Mouse (Mus musculus) intestine, embryonic 16.5 days (tissue): Measurements from ENCODE around the gene Marcksl1. TPM values are rescaled to one million over a fixed set of nuclear protein-coding genes. Genes with fewer than 3 reads are reported as not detected.
"Not testable (repeated sequence)": the region's sequence is repeated elsewhere in the genome, so short reads cannot be mapped to it uniquely, and the experiment has no call there.

Experiments
- ATAC-seq: fragments of 200-750 bp; cut with Nextera tagmentation; 2 replicates; pipeline ENCODE4 v1.8.0; 2017; ENCODE audit warnings: moderate TSS enrichment, moderate library complexity
- H3K27ac ChIP-seq: fragments of 300-500 bp; sonication (generic); 2 replicates; pipeline ENCODE4 v1.5.1; 2014; ENCODE audit warnings: mild to moderate bottlenecking, low read length
- H3K27me3 ChIP-seq: fragments of 300-500 bp; sonication (generic); replicated peaks from 2 replicates; pipeline ENCODE4 v1.6.1; 2014; ENCODE audit warnings: low read length, control low read depth, mixed read lengths; ENCODE audit not compliant: control insufficient read depth, insufficient read depth
- H3K36me3 ChIP-seq: fragments of 300-500 bp; sonication (generic); 2 replicates; pipeline ENCODE4 v1.6.1; 2014; ENCODE audit warnings: low read length, control low read depth; ENCODE audit not compliant: control insufficient read depth, insufficient read depth
- H3K4me1 ChIP-seq: fragments of 300-500 bp; sonication (generic); 2 replicates; pipeline ENCODE4 v1.6.1; 2014; ENCODE audit warnings: low read length, control low read depth, mixed read lengths; ENCODE audit not compliant: control insufficient read depth, insufficient read depth
- H3K4me2 ChIP-seq: fragments of 300-500 bp; sonication (generic); 2 replicates; pipeline ENCODE4 v1.6.1; 2014; ENCODE audit warnings: low read depth, low read length, control low read depth
- H3K4me3 ChIP-seq: fragments of 300-500 bp; sonication (generic); 2 replicates; pipeline ENCODE4 v1.5.1; 2014; ENCODE audit warnings: mild to moderate bottlenecking, low read length
- H3K9ac ChIP-seq: fragments of 300-500 bp; sonication (generic); 2 replicates; pipeline ENCODE4 v1.6.1; 2014; ENCODE audit warnings: low read depth, low read length
- H3K9me3 ChIP-seq: fragments of 300-500 bp; sonication (generic); 2 replicates; pipeline ENCODE4 v1.6.1; 2016; ENCODE audit warnings: low read length, control low read depth; ENCODE audit not compliant: control insufficient read depth
- WGBS: fragments of 180-500 bp; shearing (Covaris S2); extraction: QIAGEN DNeasy Blood & Tissue Kit; methylation state at CpG from one replicate; pipeline ENCODE4 v1.1.7; 2014; 5-methylcytosine and 5-hydroxymethylcytosine counted together
- polyA plus RNA-seq: library from polyadenylated mRNA; unstranded; fragments of >200 nt; fragmentation: Nextera tagmentation; extraction: Ambion mirVana; gene quantifications from 2 replicates; pipeline ENCODE4 v1.2.1, GENCODE M21; 2015

Marcksl1 gene
- polyA plus RNA-seq, 1 experiment from 2014 or later, result 312 TPM

GRCm38 (mm10) chr4:129525889-129526288 is 12.5 kb downstream of the Marcksl1 start:
- Histone ChIP-seq H3K4me2 (no peak overlapping the region), H3K4me1 (no peaks in the 10 kb centered on the region), H3K4me3 (no peak overlapping the region), H3K27ac (no peak overlapping the region), H3K9me3 (no peaks in the 10 kb centered on the region), H3K36me3 (peaks cover 20% of the 10 kb centered on the region), H3K9ac (no peak overlapping the region), H3K27me3 (no peaks in the 10 kb centered on the region)
- no peak for ATAC-seq
- 60% methylated on average over 3 of the region's 3 CpGs for WGBS

- 89% methylated on average over 5 of the region's 6 CpGs for WGBS
- not testable (repeated sequence) for H3K9me3 ChIP-seq, ATAC-seq, H3K4me2 ChIP-seq, H3K4me3 ChIP-seq, H3K27ac ChIP-seq, H3K4me1 ChIP-seq, H3K27me3 ChIP-seq, H3K9ac ChIP-seq
- H3K36me3 ChIP-seq, result peaks cover 12% of the 10 kb centered on the region
Measured at GRCm38 (mm10) chr4:129528901-129529300, 15.5 kb downstream of the Marcksl1 start.

GRCm38 (mm10) chr4:129540012-129540411 is 26.6 kb downstream of the Marcksl1 start:
- WGBS, result 84% methylated on average over 6 of the region's 6 CpGs
- Histone ChIP-seq H3K4me3 (no peak overlapping the region), H3K27me3 (no peaks in the 10 kb centered on the region), H3K4me2 (no peak overlapping the region), H3K36me3 (0 out of 2 replicates have a peak, but pooled peaks cover 3% of the 10 kb centered on the region), H3K9me3 (no peaks in the 10 kb centered on the region), H3K9ac (no peak overlapping the region), H3K27ac (no peak overlapping the region), H3K4me1 (peaks cover 17% of the 10 kb centered on the region)
- no peak for ATAC-seq

GRCm38 (mm10) chr4:129541868-129542591 is 28.6 kb downstream of the Marcksl1 start:
- peak overlapping the region; percentile 86 for H3K27ac ChIP-seq
- peak overlapping the region; percentile 86 for H3K4me2 ChIP-seq
- peak overlapping the region; percentile 89 for H3K9ac ChIP-seq
- under 1% methylated on average over 30 of the region's 30 CpGs for WGBS
- H3K9me3 ChIP-seq, result no peaks in the 10 kb centered on the region
- H3K4me3 ChIP-seq, result peak overlapping the region; percentile 90
- no peaks in the 10 kb centered on the region for H3K27me3 ChIP-seq
- H3K4me1 ChIP-seq, result peaks cover 17% of the 10 kb centered on the region
- H3K36me3 ChIP-seq, result 0 out of 2 replicates have a peak, but pooled peaks cover 3% of the 10 kb centered on the region
- no peak; the same call in none of the 2 replicates for ATAC-seq

GRCm38 (mm10) chr4:129542592-129543141 is 29.3 kb downstream of the Marcksl1 start, which contains the start of gene Hdac1:
Gene Hdac1, minus strand, starts transcription at chr4:129542713.
- H3K4me1 ChIP-seq, result peaks cover 17% of the 10 kb centered on the region
- H3K9ac ChIP-seq, result peak within 1 kb of the TSS; percentile 89
- peak within 1 kb of the TSS; percentile 86 for H3K27ac ChIP-seq
- 0 out of 2 replicates have a peak, but pooled peaks cover 3% of the 10 kb centered on the region for H3K36me3 ChIP-seq
- peak within 1 kb of the TSS; percentile 86 for H3K4me2 ChIP-seq
- no peaks in the 10 kb centered on the region for H3K27me3 ChIP-seq
- no peaks in the 10 kb centered on the region for H3K9me3 ChIP-seq
- peak; percentile 100 for ATAC-seq
- WGBS, result under 1% methylated on average over 46 of the region's 46 CpGs
- peak within 1 kb of the TSS; percentile 90 for H3K4me3 ChIP-seq

GRCm38 (mm10) chr4:129544106-129544505 is 30.7 kb downstream of the Marcksl1 start:
- Histone ChIP-seq H3K4me3 (no peak overlapping the region), H3K4me1 (peaks cover 17% of the 10 kb centered on the region), H3K27me3 (no peaks in the 10 kb centered on the region), H3K4me2 (no peak overlapping the region), H3K27ac (no peak overlapping the region), H3K36me3 (0 out of 2 replicates have a peak, but pooled peaks cover 3% of the 10 kb centered on the region), H3K9ac (no peak overlapping the region), H3K9me3 (no peaks in the 10 kb centered on the region)
- WGBS, result 89% methylated on average over 4 of the region's 4 CpGs
- no peak for ATAC-seq

- not testable (repeated sequence) for H3K27me3 ChIP-seq, H3K36me3 ChIP-seq, H3K4me1 ChIP-seq, H3K4me2 ChIP-seq, H3K4me3 ChIP-seq, H3K9me3 ChIP-seq, ATAC-seq, H3K9ac ChIP-seq, H3K27ac ChIP-seq
- 89% methylated on average over 4 of the region's 4 CpGs for WGBS
Measured at GRCm38 (mm10) chr4:129547631-129548030, 34.2 kb downstream of the Marcksl1 start.

- ATAC-seq, result no peak
- Histone ChIP-seq H3K9me3 (no peaks in the 10 kb centered on the region), H3K36me3 (no peaks in the 10 kb centered on the region), H3K4me1 (no peaks in the 10 kb centered on the region), H3K4me2 (no peak overlapping the region), H3K4me3 (no peak overlapping the region), H3K9ac (no peak overlapping the region), H3K27me3 (no peaks in the 10 kb centered on the region), H3K27ac (no peak overlapping the region)
- 96% methylated on average over 2 of the region's 2 CpGs for WGBS
Measured at GRCm38 (mm10) chr4:129549306-129549705, 35.9 kb downstream of the Marcksl1 start.

GRCm38 (mm10) chr4:129550295-129550694 is 36.9 kb downstream of the Marcksl1 start:
- no peak for ATAC-seq
- no peaks in the 10 kb centered on the region for H3K27me3 ChIP-seq
- no peak overlapping the region for H3K9ac ChIP-seq
- 67% methylated on average over 1 of the region's 1 CpGs for WGBS
- H3K4me1 ChIP-seq, result peaks cover 3% of the 10 kb centered on the region; the same call in 1 of the 2 replicates
- H3K4me3 ChIP-seq, result no peak overlapping the region
- H3K9me3 ChIP-seq, result no peaks in the 10 kb centered on the region
- H3K4me2 ChIP-seq, result no peak overlapping the region
- H3K36me3 ChIP-seq, result no peaks in the 10 kb centered on the region
- no peak overlapping the region for H3K27ac ChIP-seq
